Mouse (Mus musculus) cerebellum, adult 2 months (tissue): ENCODE results near the gene Dpy19l3.

Experiments
- CTCF ChIP-seq: fragments of 200-500 bp; IDR thresholded peaks from 2 replicates; pipeline ENCODE4 v1.5.1; 2011; ENCODE audit warnings: low read depth, mild to moderate bottlenecking, control low read depth, low read length, moderate library complexity, borderline replicate concordance; ENCODE audit not compliant: insufficient read depth
- POLR2A ChIP-seq: fragments of 200-500 bp; IDR thresholded peaks from 2 replicates; pipeline ENCODE4 v1.6.1; 2011; ENCODE audit warnings: low read length, control low read depth, borderline replicate concordance; ENCODE audit not compliant: insufficient read depth

DNA sequence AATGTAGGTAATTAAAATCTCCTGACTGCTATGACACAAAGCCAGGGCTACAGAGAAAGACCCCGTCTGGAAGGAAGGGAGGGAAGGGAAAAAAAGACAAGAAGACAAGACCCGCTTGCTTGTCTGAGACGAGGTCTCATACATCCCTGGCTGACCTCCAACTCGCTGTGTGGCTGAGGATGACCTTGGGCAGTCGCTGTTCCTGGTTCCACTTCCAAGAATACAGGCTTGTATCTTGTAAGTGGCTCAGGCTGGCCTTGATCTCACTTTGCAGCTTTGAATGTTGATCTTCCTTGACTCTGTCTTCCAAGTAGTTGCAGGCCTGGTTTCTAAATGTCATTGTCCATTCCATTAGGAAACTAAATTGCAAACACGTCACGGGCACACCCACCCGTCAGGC is 55.2 kb downstream of the Dpy19l3 start:
- TF ChIP-seq CTCF (no peak), POLR2A (no peak)
